Mouse (Mus musculus) liver, adult 2 months (tissue): ENCODE measurements around the gene Pigo. TPM values are rescaled to one million over a fixed set of nuclear protein-coding genes. Genes with fewer than 3 reads are reported as not detected.
A peak's percentile ranks its signal among the peaks of the same experiment; 100 is the strongest.
"Not testable (repeated sequence)": the region's sequence is repeated elsewhere in the genome, so short reads cannot be mapped to it uniquely, and the experiment has no call there.

ENCODE experiments used
- DNase-seq: peaks from one replicate; pipeline ENCODE4 v3.0.0-alpha.2; 2011; ENCODE audit warnings: low read depth, low spot score; ENCODE audit errors: extremely low read depth
- H3K27ac ChIP-seq: fragments of 200-500 bp; replicated peaks from 2 replicates; pipeline ENCODE4 v1.5.1; 2012; ENCODE audit warnings: low read depth, mild to moderate bottlenecking, control low read depth, inconsistent platforms, low read length; ENCODE audit not compliant: insufficient read depth
- H3K27me3 ChIP-seq: fragments of 200-500 bp; 2 replicates; pipeline ENCODE4 v1.6.1; 2012; ENCODE audit warnings: mild to moderate bottlenecking, moderate library complexity, low read length, inconsistent platforms; ENCODE audit not compliant: control insufficient read depth, insufficient read depth
- H3K36me3 ChIP-seq: fragments of 200-500 bp; 2 replicates; pipeline ENCODE4 v1.6.1; 2012; ENCODE audit warnings: low read length, inconsistent platforms; ENCODE audit not compliant: control insufficient read depth, insufficient read depth
- H3K4me1 ChIP-seq: fragments of 200-500 bp; 2 replicates; pipeline ENCODE4 v1.6.1; 2011; ENCODE audit warnings: low read length; ENCODE audit not compliant: control insufficient read depth, insufficient read depth
- H3K4me3 ChIP-seq: fragments of 200-500 bp; 2 replicates; pipeline ENCODE4 v1.5.1; 2011; ENCODE audit warnings: low read depth, mild to moderate bottlenecking, control low read depth, low read length, moderate library complexity; ENCODE audit not compliant: insufficient read depth
- H3K79me2 ChIP-seq: fragments of 200-500 bp; 2 replicates; pipeline ENCODE4 v1.6.1; 2012; ENCODE audit warnings: inconsistent platforms, mild to moderate bottlenecking, low read length, moderate library complexity; ENCODE audit not compliant: control insufficient read depth, insufficient read depth
- H3K9ac ChIP-seq: fragments of 200-500 bp; 2 replicates; pipeline ENCODE4 v1.6.1; 2012; ENCODE audit warnings: low read depth, mild to moderate bottlenecking, control low read depth, inconsistent platforms, low read length
- CTCF ChIP-seq: fragments of 200-500 bp; IDR thresholded peaks from 2 replicates; pipeline ENCODE4 v1.5.1; 2011; ENCODE audit warnings: low read depth, low read length, control low read depth
- POLR2A ChIP-seq: fragments of 200-500 bp; IDR thresholded peaks from 2 replicates; pipeline ENCODE4 v1.6.1; 2011; ENCODE audit warnings: low read length, control low read depth; ENCODE audit not compliant: insufficient read depth; ENCODE audit errors: extremely low read depth
- WGBS: fragments of 180-500 bp; shearing (Covaris S2); methylation state at CpG from one replicate; pipeline ENCODE4 v1.1.7; 2018; 5-methylcytosine and 5-hydroxymethylcytosine counted together
- polyA plus RNA-seq: library from polyadenylated mRNA; depleted of rRNA; stranded (reverse); fragments of >200 nt; gene quantifications from 2 replicates; pipeline ENCODE4 v1.2.3, GENCODE M21; 2012
- total RNA-seq: library from RNA; depleted of rRNA; stranded (reverse); fragments of >200 nt; gene quantifications from 2 replicates; pipeline ENCODE4 v1.2.3, GENCODE M21; 2014

Gene Pigo
- total and polyA plus RNA-seq, 2 experiments: 6.9 to 14.0 TPM

DNA sequence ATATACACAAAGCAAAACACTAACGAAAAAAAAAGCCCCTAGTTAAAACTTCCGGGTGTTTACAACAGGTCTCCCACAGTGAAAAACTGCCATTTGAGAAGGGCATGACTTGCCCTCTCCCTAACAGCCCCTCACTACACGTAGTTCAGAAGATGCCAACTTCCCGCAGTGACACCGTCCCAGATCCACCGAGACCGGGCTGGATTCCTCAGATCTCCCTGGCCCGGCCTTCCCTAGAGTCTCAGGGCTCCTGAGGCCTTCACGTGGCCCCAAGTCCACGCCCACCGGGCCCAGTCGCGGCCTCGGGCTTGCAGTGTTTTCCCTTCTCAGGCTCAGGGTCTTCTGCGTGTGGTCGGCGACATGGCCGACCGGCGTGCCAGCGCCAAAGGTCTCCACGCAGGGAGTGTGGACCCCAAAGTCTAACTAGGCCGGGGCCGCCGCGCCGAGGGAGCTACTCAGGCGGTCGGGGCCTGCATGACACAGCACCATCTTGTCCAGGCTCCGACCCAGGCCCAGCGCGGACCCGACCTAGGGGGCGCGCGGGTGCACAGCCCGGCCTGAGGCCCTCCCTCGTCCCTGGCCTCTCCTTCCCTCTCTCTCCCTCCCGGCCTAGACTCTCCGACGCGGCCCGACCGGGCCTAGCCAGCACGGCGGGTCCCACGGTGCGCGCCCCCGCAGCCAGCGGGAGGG, 26.0 kb downstream of the Pigo start:
- peak overlapping the region; percentile 91 for H3K9ac ChIP-seq
- H3K27me3 ChIP-seq: no peaks in the 10 kb centered on the region
- WGBS: under 1% methylated on average over 51 of the region's 51 CpGs
- no peak for TF ChIP-seq POLR2A
- H3K4me3 ChIP-seq: peak overlapping the region; percentile 83
- peaks cover 11% of the 10 kb centered on the region; the same call in 1 of the 2 replicates for H3K4me1 ChIP-seq
- H3K36me3 ChIP-seq: peaks cover 17% of the 10 kb centered on the region
- H3K79me2 ChIP-seq: peaks cover 11% of the 10 kb centered on the region; the same call in 1 of the 2 replicates
- peak; percentile 75 for DNase-seq
- H3K27ac ChIP-seq: peak overlapping the region; percentile 90

DNA sequence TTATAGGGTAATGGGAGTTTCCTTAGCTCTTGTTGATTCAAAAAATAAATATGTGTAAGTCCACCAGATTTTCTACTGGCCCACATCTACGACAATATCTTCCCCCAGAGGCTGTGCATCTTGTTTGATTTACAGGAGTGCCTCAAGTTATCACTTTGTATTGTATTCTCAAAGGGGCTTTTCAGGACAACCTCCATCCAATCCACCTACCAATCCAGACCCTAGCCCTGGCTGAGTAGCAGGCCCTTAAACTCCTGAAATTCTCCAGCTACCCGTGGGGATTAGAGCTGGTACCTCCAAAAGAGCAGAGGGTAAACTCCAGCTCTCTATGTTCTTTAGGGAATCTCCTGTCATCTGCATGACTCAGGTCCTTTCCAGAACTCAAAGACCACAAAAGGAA, 27.6 kb downstream of the Pigo start:
- peaks cover 11% of the 10 kb centered on the region; the same call in 1 of the 2 replicates for H3K79me2 ChIP-seq
- no peak for DNase-seq
- no peak overlapping the region for H3K4me3 ChIP-seq
- no peaks in the 10 kb centered on the region for H3K27me3 ChIP-seq
- H3K36me3 ChIP-seq: peaks cover 33% of the 10 kb centered on the region
- H3K27ac ChIP-seq: no peak overlapping the region
- WGBS: 15% methylated on average over 2 of the region's 2 CpGs
- H3K4me1 ChIP-seq: peaks cover 11% of the 10 kb centered on the region; the same call in 1 of the 2 replicates
- H3K9ac ChIP-seq: no peak overlapping the region
- TF ChIP-seq POLR2A (no peak), CTCF (no peak)

DNA sequence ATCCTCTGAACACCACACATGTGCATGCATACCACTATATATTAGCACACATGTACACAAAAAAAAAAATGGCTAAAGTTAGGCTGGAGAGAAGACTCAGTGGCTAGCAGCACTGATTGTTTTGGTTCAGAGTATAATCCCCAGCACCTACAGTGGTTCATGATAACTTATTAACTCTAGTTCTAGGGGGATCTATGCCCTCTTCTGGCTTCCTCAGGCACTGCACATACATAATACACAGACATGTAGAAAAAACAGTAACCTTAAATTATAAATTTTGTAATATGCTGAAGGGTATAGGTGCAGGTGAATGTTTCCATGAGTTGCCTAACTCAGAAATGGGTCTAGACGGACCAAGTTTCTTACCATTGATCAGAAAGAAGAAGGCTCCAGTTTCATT, 37.3 kb downstream of the Pigo start:
- no peaks in the 10 kb centered on the region; the same call in 1 of the 2 replicates for H3K79me2 ChIP-seq
- H3K4me1 ChIP-seq: no peaks in the 10 kb centered on the region
- 91% methylated on average over 1 of the region's 1 CpGs for WGBS
- H3K36me3 ChIP-seq: peaks cover 92% of the 10 kb centered on the region
- no peak overlapping the region for H3K27ac ChIP-seq
- DNase-seq: no peak
- TF ChIP-seq CTCF: no peak
- no peak for TF ChIP-seq POLR2A
- H3K4me3 ChIP-seq: no peak overlapping the region
- H3K27me3 ChIP-seq: no peaks in the 10 kb centered on the region
- H3K9ac ChIP-seq: no peak overlapping the region

DNA sequence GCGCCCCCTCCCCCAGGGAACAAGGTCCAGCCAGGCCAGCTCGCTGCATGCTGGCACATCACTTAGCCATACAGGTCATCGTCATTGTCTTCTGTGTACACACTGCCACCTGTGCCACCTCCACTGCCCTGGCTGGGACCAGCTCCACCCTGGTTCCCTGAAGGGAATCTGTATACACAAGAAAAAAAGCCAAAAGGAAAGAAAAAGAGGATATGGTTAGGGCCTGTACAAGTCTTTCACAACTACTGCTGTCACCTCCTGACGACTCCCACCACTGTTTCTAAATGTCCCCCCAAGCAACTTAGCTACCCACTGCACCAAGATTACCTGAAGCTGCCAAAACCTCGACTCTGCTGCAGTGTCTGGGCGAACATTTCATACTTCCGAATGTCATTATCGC, 45.2 kb downstream of the Pigo start:
- not testable (repeated sequence) for H3K27ac ChIP-seq, DNase-seq, H3K4me3 ChIP-seq, H3K27me3 ChIP-seq, H3K4me1 ChIP-seq, H3K79me2 ChIP-seq, H3K9ac ChIP-seq
- H3K36me3 ChIP-seq: peaks cover 60% of the 10 kb centered on the region
- 65% methylated on average over 8 of the region's 8 CpGs for WGBS

DNA sequence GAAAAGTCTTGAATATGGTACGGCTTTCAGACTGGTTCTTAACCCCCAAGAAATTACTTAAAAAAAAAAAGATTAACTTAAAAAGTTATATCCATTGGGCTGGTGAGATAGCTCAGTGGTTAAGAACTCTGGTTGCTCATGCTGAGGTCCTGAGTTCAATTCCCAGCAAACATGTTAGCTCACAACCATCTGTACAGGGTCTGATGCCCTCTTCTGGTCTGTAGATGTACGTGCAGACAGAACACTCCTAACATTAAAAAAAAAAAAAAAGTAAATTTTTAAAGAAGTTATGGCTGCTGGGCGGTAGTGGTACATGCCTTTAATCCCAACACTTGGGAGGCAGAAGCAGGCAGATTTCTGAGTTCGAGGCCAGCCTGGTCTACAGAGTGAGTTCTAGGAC, 47.6 kb downstream of the Pigo start:
- Histone ChIP-seq H3K4me3 (no peak overlapping the region), H3K27me3 (no peaks in the 10 kb centered on the region), H3K36me3 (peaks cover 37% of the 10 kb centered on the region), H3K27ac (no peak overlapping the region), H3K79me2 (no peaks in the 10 kb centered on the region), H3K4me1 (no peaks in the 10 kb centered on the region), H3K9ac (no peak overlapping the region)
- 87% methylated on average over 4 of the region's 4 CpGs for WGBS
- TF ChIP-seq CTCF (0 out of 2 replicates have a peak, but pooled peaks have one; percentile 9), POLR2A (no peak)
- no peak for DNase-seq

DNA sequence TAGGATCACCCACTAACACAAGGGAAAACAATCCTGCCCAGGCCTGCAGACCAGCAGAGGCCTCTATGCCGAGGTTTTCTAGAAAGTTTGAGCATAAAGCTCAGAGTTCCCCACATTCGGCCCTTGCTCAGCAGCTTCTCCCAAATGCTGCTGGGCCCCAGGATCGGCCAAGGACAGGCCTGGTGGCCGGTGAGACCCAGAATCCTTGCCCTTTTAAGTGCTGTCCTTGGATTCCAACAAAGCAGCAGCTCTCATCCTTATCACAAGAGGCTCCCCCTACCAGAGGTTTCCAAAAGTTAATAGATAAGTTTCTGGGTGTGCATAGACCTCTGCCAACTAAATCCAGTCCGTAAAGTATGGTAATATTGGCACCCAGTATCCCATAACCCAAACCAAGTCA, 51.8 kb downstream of the Pigo start:
- WGBS: 69% methylated on average over 5 of the region's 5 CpGs
- no peak overlapping the region for H3K9ac ChIP-seq
- H3K27me3 ChIP-seq: no peaks in the 10 kb centered on the region
- no peak overlapping the region for H3K27ac ChIP-seq
- H3K4me3 ChIP-seq: no peak overlapping the region
- H3K4me1 ChIP-seq: no peaks in the 10 kb centered on the region
- no peaks in the 10 kb centered on the region for H3K79me2 ChIP-seq
- TF ChIP-seq CTCF: no peak
- TF ChIP-seq POLR2A: no peak
- H3K36me3 ChIP-seq: peaks cover 7% of the 10 kb centered on the region; the same call in 1 of the 2 replicates
- DNase-seq: no peak
